Mouse (Mus musculus) thymus, postnatal 10 days (tissue): Measurements from ENCODE around the gene Ccl20.

Experiments used
- DNase-seq, 2 experiments: peaks; one replicate each; pipeline ENCODE4 v3.0.0; 2021; ENCODE audit warnings: low spot score in 2 of 2

The Ccl20 gene

GRCm38 (mm10) chr1:83138721-83139120 is 22.2 kb downstream of the Ccl20 start:
- no peak for DNase-seq

- DNase-seq: no peak
These were observed 24.9 kb downstream of the Ccl20 start for GRCm38 (mm10) chr1:83141510-83141909.

GRCm38 (mm10) chr1:83142055-83142454 is 25.5 kb downstream of the Ccl20 start:
- DNase-seq: no peak

- no peak for DNase-seq
These were observed 30.0 kb downstream of the Ccl20 start for GRCm38 (mm10) chr1:83146547-83146946.

- no peak for DNase-seq
These were observed 33.7 kb downstream of the Ccl20 start for GRCm38 (mm10) chr1:83150227-83150626.

- DNase-seq: no peak
These were observed 36.4 kb downstream of the Ccl20 start for GRCm38 (mm10) chr1:83152961-83153360.

GRCm38 (mm10) chr1:83156876-83157275 is 40.3 kb downstream of the Ccl20 start:
- no peak for DNase-seq

GRCm38 (mm10) chr1:83159603-83160002 is 43.0 kb downstream of the Ccl20 start, which contains the start of gene Daw1:
Gene Daw1, plus strand, starts transcription at chr1:83159752.
- no peak for DNase-seq

GRCm38 (mm10) chr1:83161658-83162057 is 45.1 kb downstream of the Ccl20 start:
- DNase-seq: no peak

GRCm38 (mm10) chr1:83164027-83164426 is 47.5 kb downstream of the Ccl20 start:
- no peak for DNase-seq
